Mouse (Mus musculus): Measurements from ENCODE around the gene Abcc6. TPM values are rescaled to one million over a fixed set of nuclear protein-coding genes. Genes with fewer than 3 reads are reported as not detected.
A peak's percentile ranks its signal among the peaks of the same experiment; 100 is the strongest.
"Not testable (repeated sequence)": the region's sequence is repeated elsewhere in the genome, so short reads cannot be mapped to it uniquely, and the experiment has no call there.

Abcc6 gene
- polyA plus RNA-seq, 1 experiment from 2014 or later, result 0.22 TPM

DNA sequence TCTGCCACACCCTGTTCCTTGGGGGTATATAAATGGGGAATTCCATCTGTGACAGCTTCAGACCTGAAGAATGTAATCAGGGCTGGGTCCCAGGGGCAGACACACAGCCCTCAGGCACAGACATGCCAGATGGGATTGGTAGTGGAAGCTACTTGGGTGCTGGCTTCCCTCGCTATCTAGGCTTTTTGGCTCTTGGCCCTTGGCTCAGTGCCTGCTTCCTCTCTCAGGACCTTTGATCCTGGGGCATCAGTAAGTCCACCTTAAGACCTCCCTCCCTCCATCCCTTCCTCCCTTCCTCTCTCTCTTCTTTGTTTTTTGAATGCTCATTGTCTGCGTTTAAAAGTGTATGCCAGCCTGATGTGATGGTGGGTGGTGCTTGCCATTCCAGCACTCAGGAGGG lies 90.3 kb downstream of the Abcc6 start:
- Histone ChIP-seq H3K27ac (ENCODE audit: poor library complexity, severe bottlenecking) (no peak overlapping the region), H3K4me2 (no peak overlapping the region), H3K36me3 (no peaks in the 10 kb centered on the region; the same call in 1 of the 2 replicates), H3K9ac (no peak overlapping the region), H3K4me1 (replicated peaks) (peaks cover 6% of the 10 kb centered on the region; the same call in 1 of the 2 replicates), H3K9me3 (replicated peaks) (no peaks in the 10 kb centered on the region), H3K4me3 (no peak overlapping the region), H3K27me3 (replicated peaks) (no peaks in the 10 kb centered on the region)
- no peak for ATAC-seq (ENCODE audit: insufficient number of reproducible peaks, low FRiP score)
- WGBS, result 34% methylated on average over 2 of the region's 2 CpGs

DNA sequence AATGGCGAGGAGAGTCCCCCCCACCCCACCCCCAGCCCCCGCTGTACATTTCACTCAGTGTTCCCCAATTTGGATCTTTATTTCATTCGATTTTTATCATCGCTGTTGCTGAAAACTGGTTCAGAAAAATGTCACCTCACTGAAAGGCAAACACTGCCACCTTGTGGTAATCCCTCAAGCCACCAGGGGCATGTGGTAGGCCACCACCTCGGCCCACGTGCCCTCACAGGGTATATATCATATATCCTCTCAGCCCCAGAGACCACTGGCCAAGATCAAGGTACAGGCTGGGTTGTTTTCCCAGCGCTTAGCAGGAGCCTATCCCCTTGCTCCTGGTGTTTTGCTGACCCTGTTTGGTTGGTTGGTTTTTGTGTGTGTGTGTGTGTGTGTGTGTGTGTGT lies 95.0 kb downstream of the Abcc6 start:
- Histone ChIP-seq H3K9ac (0 out of 2 replicates have a peak overlapping the region, but pooled peaks have one; percentile 19), H3K27ac (ENCODE audit: poor library complexity, severe bottlenecking) (no peak overlapping the region), H3K4me1 (replicated peaks) (peaks cover 6% of the 10 kb centered on the region; the same call in 1 of the 2 replicates), H3K4me2 (no peak overlapping the region), H3K9me3 (replicated peaks) (peaks cover 12% of the 10 kb centered on the region; the same call in 1 of the 2 replicates), H3K27me3 (replicated peaks) (no peaks in the 10 kb centered on the region), H3K4me3 (no peak overlapping the region), H3K36me3 (peaks cover 7% of the 10 kb centered on the region; the same call in 1 of the 2 replicates)
- 28% methylated on average over 7 of the region's 7 CpGs for WGBS
- ATAC-seq (ENCODE audit: insufficient number of reproducible peaks, low FRiP score), result no peak

DNA sequence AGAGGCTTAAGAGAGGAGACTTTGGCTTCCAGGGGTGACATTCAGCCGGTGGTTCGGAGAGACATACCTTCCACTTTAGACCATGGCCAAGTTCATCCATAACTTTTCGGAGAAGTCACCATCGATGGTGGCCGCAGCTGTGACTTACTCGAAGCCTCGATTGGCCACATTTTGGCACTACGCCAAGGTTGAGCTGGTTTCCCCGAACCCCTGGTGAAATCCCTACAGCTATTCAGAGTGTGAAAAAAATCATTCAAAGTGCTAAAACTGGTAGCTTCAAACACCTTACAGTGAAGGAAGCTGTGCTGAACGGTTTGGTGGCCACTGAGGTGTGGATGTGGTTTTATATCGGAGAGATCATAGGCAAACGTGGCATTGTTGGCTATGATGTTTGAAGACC lies 96.3 kb downstream of the Abcc6 start:
- 87% methylated on average over 12 of the region's 12 CpGs for WGBS
- not testable (repeated sequence) for H3K9ac ChIP-seq

DNA sequence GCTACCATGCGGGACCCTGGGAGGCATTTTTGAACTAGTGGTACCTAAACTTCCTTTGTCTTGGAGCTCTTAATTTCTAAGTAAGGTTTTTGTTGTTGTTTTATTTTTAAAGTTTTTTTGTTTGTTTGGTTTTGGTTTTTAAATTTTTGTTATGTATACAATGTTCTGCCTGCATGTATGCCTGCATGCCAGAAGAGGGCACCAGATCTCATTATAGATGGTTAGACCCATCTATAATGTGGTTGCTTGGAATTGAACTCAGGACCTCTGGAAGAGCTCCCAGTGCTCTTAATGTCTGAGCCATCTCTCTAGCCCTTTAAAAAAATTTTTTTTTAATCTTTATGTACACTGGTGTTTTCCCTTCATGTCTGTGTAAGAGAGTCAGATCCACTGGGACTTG lies 100.4 kb downstream of the Abcc6 start:
- Histone ChIP-seq H3K9ac (no peak overlapping the region), H3K4me3 (no peak overlapping the region), H3K27me3 (replicated peaks) (peaks cover 27% of the 10 kb centered on the region), H3K36me3 (peaks cover 7% of the 10 kb centered on the region; the same call in 1 of the 2 replicates), H3K9me3 (replicated peaks) (peaks cover 28% of the 10 kb centered on the region), H3K4me1 (replicated peaks) (peaks cover 1% of the 10 kb centered on the region), H3K27ac (ENCODE audit: poor library complexity, severe bottlenecking) (no peak overlapping the region), H3K4me2 (no peak overlapping the region)
- no peak for ATAC-seq (ENCODE audit: insufficient number of reproducible peaks, low FRiP score)
- 86% methylated on average over 1 of the region's 1 CpGs for WGBS

More for the DNA sequence above, 96.3 kb downstream of the Abcc6 start:
- not testable (repeated sequence) for H3K36me3 ChIP-seq; H3K4me3 ChIP-seq; H3K27ac ChIP-seq (ENCODE audit: poor library complexity, severe bottlenecking); H3K27me3 ChIP-seq (replicated peaks); H3K4me2 ChIP-seq; ATAC-seq (ENCODE audit: insufficient number of reproducible peaks, low FRiP score); H3K4me1 ChIP-seq (replicated peaks)
- peaks cover 12% of the 10 kb centered on the region; the same call in 1 of the 2 replicates for H3K9me3 ChIP-seq (replicated peaks)

DNA sequence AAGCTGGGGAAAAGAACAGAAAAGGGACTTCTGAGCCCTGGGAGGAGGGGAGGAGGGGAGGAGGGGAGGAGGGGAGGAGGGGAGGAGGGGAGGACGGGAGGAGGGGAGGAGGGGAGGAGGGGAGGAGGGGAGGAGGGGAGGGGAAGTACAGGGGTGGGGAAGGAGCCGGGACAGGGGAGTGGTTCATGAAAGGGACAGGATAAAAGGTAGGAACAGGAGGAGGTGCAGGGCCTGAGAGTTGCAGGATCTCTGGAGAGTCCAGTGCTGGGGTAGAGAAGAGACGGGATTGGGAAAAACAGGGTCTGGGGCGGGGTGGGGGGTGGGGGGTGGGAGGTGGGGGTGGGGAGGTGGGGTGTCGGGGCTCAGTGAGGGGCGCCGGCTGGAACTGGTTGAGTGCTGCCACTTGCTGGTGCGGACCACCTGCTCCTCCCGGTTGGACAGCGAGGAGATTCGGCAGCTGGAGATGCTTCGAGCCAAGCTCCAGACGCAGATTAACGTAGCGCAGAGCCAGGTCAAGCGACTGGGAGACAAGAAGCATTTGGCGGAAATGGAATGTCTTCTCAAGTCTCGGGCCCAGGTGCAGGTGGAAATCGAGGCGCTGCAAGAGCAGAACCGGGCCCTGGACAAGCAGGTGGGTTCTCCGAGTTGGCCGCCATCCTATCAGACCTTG lies 101.3 kb downstream of the Abcc6 start:
- Histone ChIP-seq H3K27me3 (replicated peaks) (peaks cover 27% of the 10 kb centered on the region), H3K9ac (no peak overlapping the region), H3K9me3 (replicated peaks) (peaks cover 28% of the 10 kb centered on the region), H3K36me3 (peaks cover 7% of the 10 kb centered on the region; the same call in 1 of the 2 replicates), H3K4me1 (replicated peaks) (peaks cover 9% of the 10 kb centered on the region), H3K4me2 (peak overlapping the region; percentile 17; the same call in 1 of the 2 replicates), H3K4me3 (no peak overlapping the region), H3K27ac (ENCODE audit: poor library complexity, severe bottlenecking) (no peak overlapping the region)
- WGBS, result 11% methylated on average over 17 of the region's 23 CpGs
- ATAC-seq (ENCODE audit: insufficient number of reproducible peaks, low FRiP score), result no peak

DNA sequence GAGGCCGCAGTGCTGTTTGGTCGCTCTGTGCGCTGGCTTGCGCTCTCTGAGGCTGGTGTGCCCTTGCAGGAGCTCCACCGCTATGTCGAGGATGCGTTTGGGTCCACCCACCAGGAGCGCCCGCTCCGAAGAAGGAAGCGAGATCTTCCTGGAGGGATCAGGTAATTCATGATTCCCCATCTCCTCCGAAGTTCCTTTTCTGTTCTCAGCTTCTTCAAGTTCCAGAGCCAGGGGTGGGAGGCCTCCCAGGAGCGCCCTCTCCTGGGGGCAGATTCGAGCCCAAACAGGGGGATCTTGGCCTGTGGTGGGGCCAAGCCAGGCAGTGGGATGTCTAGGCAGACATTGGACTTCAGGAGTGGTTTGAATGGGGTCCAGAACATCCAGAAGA lies 105.7 kb downstream of the Abcc6 start:
- Histone ChIP-seq H3K4me1 (replicated peaks) (peaks cover 36% of the 10 kb centered on the region), H3K9me3 (replicated peaks) (peaks cover 16% of the 10 kb centered on the region), H3K4me2 (peak overlapping the region; percentile 71), H3K9ac (peak overlapping the region; percentile 64), H3K4me3 (peak overlapping the region; percentile 51), H3K27ac (ENCODE audit: poor library complexity, severe bottlenecking) (peak overlapping the region; percentile 90; the same call in 1 of the 2 replicates), H3K27me3 (replicated peaks) (peaks cover 25% of the 10 kb centered on the region), H3K36me3 (no peaks in the 10 kb centered on the region)
- no peak for ATAC-seq (ENCODE audit: insufficient number of reproducible peaks, low FRiP score)
- WGBS, result 8% methylated on average over 14 of the region's 14 CpGs

DNA sequence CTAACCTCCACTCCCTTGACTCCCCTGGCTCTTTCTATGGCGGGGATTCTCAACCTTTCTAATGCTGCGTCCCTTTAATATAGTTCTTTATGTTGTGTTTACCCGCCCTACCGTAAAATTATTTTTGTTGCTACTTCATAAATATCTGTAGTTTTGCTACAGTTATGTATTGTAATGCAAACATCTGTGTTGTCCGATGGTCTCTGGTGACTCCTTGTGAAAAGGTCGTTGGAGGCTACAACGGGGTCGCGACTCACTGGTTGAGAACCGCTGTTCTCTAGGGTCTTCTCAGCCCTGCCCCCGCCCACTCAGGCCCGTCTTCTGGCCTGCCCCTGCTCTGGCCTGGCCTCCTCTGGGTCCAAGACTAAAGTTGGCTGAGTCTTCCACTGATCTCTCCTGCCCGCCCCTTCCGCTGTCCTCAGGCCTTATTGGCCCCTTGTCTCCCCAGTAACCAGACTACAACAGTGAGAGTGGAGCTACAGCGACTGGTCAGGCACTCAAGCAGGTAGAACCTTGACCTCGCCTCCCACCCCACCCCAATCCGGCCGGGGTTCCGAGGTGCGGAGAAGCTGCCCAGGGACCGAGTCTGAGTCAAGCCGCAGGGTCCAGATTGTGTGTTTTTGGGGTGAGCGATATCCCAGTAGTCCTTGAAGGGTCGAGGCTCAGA lies 106.2 kb downstream of the Abcc6 start, which contains the start of gene Ccdc114:
Gene Ccdc114 (plus strand): TSS at position 311 of the 667 bp plus-strand sequence.
- ATAC-seq (ENCODE audit: insufficient number of reproducible peaks, low FRiP score), result peak; percentile 71
- H3K4me3 ChIP-seq, result peak within 1 kb of the TSS; percentile 51
- H3K36me3 ChIP-seq, result no peaks in the 10 kb centered on the region
- H3K9ac ChIP-seq, result peak within 1 kb of the TSS; percentile 64
- peaks cover 20% of the 10 kb centered on the region for H3K27me3 ChIP-seq (replicated peaks)
- H3K4me1 ChIP-seq (replicated peaks), result peaks cover 41% of the 10 kb centered on the region
- H3K4me2 ChIP-seq, result peak within 1 kb of the TSS; percentile 71
- 3% methylated on average over 24 of the region's 24 CpGs for WGBS
- H3K27ac ChIP-seq (ENCODE audit: poor library complexity, severe bottlenecking), result peak within 1 kb of the TSS; percentile 90
- H3K9me3 ChIP-seq (replicated peaks), result peaks cover 16% of the 10 kb centered on the region

DNA sequence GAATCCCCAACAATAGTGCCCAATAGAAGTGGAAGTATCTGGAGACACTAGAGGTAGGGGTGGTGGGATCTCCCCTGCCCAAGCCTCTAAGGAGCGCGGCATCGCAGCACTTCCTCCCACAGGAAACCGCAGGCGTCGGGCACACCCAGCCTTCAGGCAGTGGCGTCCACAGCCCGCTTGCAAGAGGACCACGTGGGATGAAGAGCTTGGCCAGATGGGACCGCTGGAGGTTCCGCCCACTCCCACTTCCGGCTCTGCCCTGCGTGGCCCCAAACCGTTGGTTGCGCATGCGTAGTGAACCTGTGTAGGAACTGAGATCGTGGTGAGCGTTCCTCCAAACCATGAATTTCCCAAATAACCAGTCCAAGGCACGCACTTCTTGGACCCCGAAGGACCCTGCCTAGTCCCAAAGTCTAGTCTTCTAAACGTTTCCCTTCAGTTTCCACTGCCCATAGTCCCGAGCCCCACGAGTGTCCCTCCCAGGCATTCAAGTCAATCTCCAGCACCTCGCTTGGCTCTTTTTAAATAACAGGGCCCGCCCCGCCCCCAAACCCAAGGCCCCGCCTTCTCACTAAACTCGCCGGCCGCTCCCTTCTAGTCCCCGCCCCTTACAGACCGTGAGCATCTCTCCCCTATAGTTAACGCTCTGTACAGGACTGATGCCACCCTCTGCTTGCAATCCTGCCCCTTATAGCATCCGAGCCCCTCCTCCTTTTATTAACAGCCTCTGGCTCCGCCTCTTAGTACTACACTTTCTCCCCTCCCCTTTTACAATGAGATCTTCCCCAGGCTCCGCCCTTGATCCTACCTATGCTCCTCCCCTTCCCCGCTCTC lies 107.0 kb downstream of the Abcc6 start:
- under 1% methylated on average over 37 of the region's 37 CpGs for WGBS
- H3K9ac ChIP-seq, result peak overlapping the region; percentile 45

DNA sequence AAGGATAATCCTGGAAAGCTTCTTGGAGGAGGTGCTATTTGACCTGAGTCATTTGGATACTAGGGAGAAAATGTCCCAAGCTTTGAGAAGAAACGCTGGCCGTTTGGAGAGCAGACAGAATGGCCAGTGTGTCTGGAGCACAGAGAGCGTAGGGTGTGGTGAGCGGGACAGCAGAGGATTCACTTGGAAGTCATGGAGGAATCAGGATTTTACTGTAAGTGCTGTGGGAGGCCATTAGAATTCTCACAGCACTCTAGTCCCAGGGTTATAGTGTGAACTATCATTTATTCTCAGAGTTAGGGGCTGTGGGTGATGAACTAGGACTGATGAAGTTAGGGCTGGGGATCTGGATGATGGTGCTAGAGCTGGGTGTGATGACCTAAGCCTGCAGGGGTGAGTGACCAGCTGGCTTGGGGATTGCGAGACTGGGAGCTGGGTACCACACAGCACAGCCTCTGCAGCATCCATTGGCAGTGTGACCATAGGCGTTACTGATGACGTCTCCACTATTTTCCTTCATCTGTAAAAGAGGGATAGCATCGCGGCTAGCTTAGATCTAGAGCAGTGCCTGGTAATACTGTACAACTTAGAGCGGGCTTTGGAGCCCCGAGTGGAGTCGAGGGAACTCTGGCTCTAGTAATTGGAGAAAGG lies 108.0 kb downstream of the Abcc6 start:
- Histone ChIP-seq H3K9ac (no peak overlapping the region), H3K36me3 (0 out of 2 replicates have a peak, but pooled peaks cover 3% of the 10 kb centered on the region), H3K9me3 (replicated peaks) (peaks cover 9% of the 10 kb centered on the region), H3K27me3 (replicated peaks) (peaks cover 3% of the 10 kb centered on the region; the same call in 1 of the 2 replicates), H3K27ac (ENCODE audit: poor library complexity, severe bottlenecking) (peak overlapping the region; percentile 90), H3K4me3 (no peak overlapping the region), H3K4me2 (peak overlapping the region; percentile 71), H3K4me1 (replicated peaks) (peaks cover 48% of the 10 kb centered on the region)
- no peak for ATAC-seq (ENCODE audit: insufficient number of reproducible peaks, low FRiP score)
- 82% methylated on average over 12 of the region's 12 CpGs for WGBS

More for the DNA sequence above, 107.0 kb downstream of the Abcc6 start:
- Histone ChIP-seq H3K36me3 (0 out of 2 replicates have a peak, but pooled peaks cover under 1% of the 10 kb centered on the region), H3K4me1 (replicated peaks) (peaks cover 41% of the 10 kb centered on the region), H3K27ac (ENCODE audit: poor library complexity, severe bottlenecking) (peak overlapping the region; percentile 90), H3K27me3 (replicated peaks) (peaks cover 13% of the 10 kb centered on the region), H3K4me3 (peak overlapping the region; percentile 51), H3K9me3 (replicated peaks) (peaks cover 16% of the 10 kb centered on the region), H3K4me2 (peak overlapping the region; percentile 71)
- peak; percentile 85 for ATAC-seq (ENCODE audit: insufficient number of reproducible peaks, low FRiP score)

DNA sequence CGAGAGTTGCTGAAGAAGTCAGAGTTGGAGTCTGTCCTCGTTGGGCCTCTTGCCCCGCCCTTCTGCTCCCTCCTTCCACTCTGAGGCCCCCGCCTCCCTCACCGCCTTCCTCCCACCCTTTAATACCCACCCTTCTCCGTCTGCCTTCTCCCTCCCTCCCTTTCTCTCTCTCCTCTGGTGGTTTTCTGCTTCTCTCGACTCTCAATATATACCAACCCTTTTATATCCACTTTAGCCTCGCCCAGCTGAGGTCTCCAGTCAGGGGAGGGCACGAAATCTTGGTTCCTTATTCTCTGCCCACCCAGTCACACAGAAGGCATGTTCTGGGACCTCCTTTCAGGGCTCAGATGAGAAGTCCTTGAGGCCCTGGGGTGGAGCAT lies 108.9 kb downstream of the Abcc6 start, which contains the start of gene Emp3:
Gene Emp3 (minus strand): TSS at position 163 of the 380 bp plus-strand sequence.
- Histone ChIP-seq H3K4me3 (peak within 1 kb of the TSS; percentile 49), H3K27me3 (replicated peaks) (no peaks in the 10 kb centered on the region), H3K4me1 (replicated peaks) (peaks cover 54% of the 10 kb centered on the region), H3K9ac (peak within 1 kb of the TSS; percentile 71), H3K27ac (ENCODE audit: poor library complexity, severe bottlenecking) (peak within 1 kb of the TSS; percentile 90), H3K36me3 (0 out of 2 replicates have a peak, but pooled peaks cover 3% of the 10 kb centered on the region), H3K9me3 (replicated peaks) (peaks cover 6% of the 10 kb centered on the region; the same call in 1 of the 2 replicates), H3K4me2 (peak within 1 kb of the TSS; percentile 68)
- 31% methylated on average over 9 of the region's 9 CpGs for WGBS
- no peak for ATAC-seq (ENCODE audit: insufficient number of reproducible peaks, low FRiP score)

Data from heart, embryonic 12.5 days (tissue).